Mouse (Mus musculus) gastrocnemius, postnatal 4 days (tissue): ENCODE measurements around the gene Eef1akmt3. TPM values are rescaled to one million over a fixed set of nuclear protein-coding genes. Genes with fewer than 3 reads are reported as not detected.

Source experiments
- DNase-seq, 2 experiments: peaks; one replicate each; pipeline ENCODE4 v3.0.0; 2021 to 2022; ENCODE audit warnings: low spot score in 2 of 2, mixed read lengths in 2 of 2
- microRNA-seq: library from miRNA; unstranded; fragments of <30 nt; microRNA quantifications from one replicate; pipeline ENCODE4 v1.2.0, GENCODE M21; 2021
- total RNA-seq, 2 experiments: library from RNA; stranded (reverse); gene quantifications; 2 replicates each; pipeline ENCODE4 v1.2.3; 2021

The Eef1akmt3 gene
- total RNA-seq, 2 experiments from 2014 or later = 0.78 to 1.1 TPM

DNA sequence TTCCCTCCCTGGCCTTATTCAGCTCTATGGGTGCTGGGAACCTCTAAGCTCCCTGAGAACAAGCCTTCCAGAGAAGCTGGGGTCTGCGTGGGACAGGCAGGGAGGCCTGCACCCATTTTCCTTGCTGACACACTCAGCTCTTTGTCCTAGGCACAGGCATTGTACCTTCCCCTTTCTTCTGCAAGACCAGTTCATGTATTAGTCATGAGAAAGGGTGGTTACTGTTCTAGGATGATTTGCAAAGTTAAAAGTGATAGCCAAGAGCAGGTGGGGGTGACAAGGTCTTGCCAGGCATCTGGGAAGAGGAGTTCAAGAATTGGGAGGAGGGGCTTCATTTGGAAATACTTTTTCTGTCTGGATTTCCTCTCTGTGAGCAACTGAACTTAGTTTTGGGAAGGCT, 39.3 kb downstream of the Eef1akmt3 start:
- no peak for DNase-seq

DNA sequence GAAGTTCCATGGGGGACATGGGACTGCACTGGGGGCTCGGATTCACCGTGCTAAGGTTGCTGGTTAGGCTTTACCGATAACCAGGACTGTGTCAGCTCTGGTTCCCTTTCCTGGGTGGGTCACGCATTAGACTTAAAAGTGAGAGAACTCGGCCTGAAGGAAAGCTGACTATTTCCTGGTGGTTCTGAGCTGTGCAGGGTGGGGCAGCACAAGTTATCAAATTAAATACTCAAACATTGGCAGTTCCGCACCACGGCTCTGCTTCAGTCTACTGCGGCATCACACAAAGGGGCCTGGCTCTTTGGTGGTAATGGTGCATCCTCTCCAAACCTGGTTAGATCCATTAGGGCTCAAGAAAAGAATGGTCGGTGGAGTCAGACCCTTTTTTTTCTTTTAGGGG, 40.0 kb downstream of the Eef1akmt3 start:
- DNase-seq = no peak

DNA sequence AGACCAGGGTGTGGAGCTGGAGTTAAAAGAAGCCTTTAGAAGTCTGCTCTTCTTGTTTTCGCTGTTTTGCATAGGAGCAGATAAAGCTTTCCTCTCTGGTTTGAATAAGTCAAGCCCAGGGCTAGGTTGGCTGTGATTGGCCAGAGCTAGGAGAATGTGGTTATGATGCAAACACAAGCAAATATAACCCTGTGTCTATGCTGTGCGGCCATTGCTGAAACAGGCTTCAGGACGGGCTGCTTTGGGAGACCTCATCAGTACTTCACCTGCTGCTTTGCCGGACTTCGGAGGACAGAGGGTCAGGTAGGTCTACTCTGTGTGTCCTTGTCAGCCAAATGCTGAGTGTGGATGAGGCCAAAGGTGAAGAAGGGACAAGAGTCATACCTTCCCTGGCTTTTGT, 40.8 kb downstream of the Eef1akmt3 start, which contains the start of gene Avil:
Avil (plus strand) TSS at position 181 of the 400 bp plus-strand sequence.
- DNase-seq = no peak

DNA sequence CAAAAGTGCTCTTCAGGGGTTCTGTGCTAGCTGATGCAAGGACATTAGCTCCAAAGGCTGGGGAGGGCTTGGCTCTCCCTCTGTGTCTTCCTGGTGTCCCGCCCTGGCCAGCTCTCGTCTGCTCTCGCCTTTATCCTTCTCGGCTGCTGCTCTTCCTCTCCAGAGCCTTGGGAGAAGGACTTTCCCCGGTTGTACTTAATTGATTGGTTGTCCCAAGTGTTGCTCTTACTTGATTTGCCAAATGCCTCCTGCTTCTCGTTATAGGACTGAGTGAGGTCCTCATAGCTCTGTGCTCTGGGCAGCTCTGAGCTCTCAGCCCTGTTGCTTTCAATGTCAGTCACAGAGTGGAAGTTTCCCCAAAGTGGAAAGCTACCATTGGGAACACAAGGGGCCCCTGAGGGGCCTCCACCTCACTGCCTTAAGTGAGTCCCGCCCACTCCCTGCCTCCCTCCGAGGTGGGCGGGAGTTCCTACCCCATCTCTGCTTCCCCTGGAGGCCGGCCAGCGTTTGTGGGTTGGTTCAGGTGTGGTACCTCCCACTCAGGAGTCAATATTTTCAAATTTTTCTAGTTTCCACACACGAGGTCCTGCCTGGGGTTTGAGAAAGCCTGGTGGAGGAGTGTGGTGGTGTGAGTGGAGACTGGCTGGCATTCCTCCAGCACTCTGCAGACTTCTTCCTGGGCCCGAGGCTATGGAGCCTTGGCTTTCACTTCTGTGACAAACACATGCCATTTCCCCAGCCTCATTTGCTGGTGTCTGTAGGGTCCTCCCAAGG, 43.8 kb downstream of the Eef1akmt3 start:
- no peak for DNase-seq

DNA sequence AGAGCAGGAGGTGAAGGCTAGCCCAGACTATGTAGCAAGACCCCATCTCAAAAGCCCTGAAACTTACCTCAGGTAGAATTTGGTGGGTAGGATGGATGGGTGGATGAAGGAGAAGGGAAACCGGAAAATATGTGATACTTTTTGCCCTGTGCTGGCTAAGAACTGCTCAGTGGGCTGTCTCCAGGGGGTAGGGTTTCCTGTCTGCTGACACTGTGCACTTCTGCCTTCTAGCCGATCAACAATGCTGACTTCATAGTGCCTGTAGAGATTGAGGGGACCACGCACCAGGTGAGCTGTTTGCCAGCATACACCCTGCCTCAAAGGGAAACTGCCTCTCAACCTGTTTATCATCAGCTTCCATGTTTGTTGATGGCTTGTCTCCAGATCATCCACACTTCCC, 47.7 kb downstream of the Eef1akmt3 start:
- DNase-seq = no peak

DNA sequence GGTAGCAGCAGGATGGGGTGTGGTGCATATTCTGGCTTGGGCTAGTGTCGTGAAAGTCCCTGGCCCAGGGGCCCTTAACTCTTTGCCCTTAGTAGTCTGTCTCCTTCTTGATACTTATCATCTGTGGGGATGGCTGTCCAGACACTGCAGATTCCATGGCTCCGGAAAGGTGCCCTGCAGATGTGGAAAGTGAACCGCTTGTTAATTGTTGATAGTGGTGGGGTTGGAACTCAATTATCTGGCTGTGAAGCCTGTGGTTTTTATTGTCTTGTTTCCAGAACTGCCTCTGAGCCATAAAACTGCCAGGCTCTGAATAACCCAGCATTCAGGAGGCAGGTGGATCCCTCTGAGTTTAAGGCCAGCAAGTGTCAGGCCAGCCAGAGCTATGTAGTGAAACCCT, 49.6 kb downstream of the Eef1akmt3 start:
- DNase-seq = no peak

DNA sequence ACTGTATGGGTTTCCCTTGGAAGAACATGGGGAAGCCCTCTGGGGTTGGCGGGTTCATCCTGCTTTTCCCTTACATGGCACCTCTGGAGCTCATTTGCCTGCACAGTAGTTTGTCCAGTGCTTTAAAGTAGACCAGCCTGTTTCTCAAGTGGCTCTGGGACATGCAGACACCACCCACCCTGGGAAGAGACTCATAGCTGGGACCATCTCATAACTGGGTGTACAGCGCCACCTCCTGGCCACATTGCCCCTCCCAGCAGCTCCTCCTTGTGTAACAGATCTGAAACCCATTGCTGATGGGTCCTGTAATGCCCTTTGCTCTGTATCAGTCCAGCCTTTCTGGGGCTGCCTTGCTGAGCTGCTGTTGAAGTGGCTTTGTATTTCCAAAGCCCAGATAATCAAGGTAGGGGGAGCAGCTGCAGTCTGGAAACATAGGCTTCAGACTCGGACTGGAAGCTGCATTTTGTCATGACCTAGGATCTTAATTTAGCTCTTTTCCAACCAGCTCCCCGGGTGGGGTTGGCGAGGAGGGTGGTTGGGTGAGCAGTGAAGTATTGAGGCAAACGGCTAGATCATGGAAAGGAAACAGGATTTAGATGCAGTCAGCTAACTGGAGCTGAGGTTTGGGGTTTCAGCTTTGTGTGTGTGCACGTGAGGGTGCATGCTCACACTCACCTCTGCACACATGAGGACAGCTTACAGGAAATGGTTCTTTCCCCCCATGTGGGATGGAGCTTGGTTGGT, 50.8 kb downstream of the Eef1akmt3 start:
- DNase-seq = peak; percentile 85 to 88

DNA sequence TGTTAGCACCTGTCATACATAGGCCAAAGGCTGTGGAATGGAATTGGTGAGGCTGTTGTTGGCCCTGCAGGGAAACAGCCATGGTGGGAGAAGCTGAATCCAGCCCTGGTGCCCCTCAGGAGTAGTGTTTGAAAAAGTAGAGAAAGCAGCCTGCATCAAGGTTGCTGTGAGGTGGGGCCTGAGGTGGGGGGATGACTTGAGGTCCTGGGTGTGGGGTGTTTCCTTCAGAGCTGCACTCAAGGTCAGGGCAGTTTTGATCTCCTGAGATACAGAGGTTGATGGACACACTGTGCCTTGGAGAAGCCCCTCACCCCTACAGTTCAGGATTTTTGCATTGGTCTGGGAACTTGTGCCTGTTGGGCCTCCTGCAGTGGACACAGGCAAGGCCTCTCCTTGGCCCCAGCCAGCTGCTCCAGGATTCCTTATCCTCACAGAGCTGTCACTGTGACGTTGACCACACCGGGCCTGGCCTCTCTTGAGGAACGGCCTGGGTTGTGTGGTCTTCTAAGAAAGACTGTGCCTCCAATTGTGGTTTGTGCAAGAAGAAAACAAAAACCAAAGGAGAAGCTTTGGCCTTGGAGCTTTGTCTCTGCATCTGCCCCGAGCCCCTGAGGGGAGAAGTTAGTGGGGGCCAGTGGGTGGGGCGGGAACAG, 52.7 kb downstream of the Eef1akmt3 start:
- no peak for DNase-seq

DNA sequence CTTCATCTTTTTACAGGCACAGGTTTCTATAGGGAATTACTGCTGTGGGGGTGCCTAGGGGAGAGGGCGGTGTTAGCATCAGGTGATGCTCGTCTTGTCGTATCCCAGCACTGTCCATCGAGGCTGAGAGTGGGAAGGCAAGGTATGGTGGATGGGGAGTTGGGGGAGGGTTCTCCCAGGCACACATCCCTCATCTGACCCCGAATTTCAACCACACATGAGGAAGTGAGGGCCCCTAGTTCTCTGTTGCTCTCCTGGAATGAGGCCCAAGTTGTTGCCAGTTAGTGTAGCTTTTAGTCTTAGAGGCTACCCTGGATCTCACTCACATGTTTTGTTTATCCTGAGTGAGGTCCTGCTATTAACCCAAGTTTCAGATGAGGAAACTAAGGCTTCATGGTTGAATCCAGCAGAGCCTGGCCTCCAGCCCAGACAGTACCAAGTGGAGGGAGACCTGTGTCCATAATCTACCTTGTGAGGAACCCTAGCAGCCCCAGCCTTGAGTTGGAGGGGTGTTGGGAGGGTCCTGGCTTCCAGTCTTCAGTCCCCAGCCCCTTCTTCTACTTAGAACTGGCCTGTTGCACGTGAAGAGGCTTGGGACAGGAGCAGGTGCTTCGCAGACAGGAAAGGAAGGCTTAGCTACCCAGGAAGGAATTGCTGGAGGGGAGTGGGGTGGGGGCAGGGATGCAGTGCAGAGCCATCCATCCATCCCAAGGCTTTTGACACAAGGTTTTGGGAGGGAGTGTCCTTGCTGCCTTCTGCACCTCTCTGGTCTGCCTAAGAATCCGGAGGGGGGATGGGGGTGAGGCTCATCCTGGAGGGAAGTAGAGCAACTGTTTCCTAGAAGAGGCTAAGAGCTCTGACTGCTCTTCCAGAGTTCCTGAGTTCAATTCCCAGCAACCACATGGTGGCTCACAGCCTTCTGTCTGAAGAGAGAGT, 53.9 kb downstream of the Eef1akmt3 start:
- DNase-seq = no peak

DNA sequence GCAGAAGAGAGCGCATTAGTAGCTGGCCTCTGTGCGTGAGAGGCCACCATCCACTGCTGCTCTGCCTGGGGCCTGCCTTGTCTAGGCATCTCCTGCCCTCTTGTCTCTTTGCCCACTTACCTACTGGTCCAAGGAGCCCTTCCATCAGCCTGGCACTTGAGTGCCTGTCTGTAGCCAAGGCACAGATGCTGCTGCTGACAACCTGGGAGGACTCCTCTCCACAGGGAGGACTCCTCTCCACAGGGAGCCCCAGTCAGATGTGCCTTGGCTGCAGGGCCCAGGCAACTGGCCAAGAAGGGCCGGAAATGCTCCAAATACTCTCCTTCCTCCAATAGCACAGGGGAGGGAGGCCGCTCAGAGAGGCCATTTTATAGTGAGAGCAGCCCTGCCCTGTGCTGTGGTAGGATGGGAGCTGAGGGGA, 54.8 kb downstream of the Eef1akmt3 start:
- peak; percentile 84 to 89 for DNase-seq

DNA sequence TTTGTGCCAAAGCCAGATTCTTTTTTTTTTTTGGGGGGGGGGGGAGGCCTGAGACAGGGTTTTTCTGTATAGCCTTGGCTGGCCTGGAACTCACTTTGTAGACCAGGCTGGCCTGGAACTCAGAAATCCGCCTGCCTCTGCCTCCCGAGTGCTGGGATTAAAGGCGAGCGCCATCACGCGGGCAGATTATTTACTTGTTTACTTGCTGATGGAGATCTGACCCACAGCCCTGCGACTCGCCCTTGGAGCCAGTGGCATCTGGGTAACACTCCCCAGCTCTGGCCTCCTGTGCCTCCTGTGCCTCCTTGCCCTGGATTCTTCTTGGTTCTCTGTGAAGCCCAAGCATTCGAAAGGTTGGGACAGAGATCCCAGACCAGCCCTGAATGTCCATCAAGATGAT, 55.7 kb downstream of the Eef1akmt3 start:
- DNase-seq = no peak

DNA sequence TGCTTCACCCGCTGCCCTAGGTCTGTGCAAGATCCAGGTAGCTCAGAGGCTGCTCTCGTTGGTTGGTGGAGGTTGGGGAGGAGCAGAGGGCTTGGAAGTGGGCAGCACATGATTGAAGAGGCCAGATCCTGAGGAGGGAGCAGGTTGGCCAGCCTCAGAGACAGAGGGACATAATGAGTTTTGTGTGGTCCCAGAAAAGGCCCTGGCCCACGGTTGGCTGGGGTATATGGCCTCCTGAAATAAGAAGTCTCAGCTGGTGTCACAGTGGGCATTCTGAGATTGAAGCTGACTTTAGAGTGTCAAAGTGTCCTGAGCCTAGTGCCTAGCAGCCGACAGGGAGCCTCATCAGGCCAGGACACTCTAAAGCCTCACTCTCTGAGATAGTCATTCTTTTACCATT, 56.2 kb downstream of the Eef1akmt3 start:
- no peak for DNase-seq

DNA sequence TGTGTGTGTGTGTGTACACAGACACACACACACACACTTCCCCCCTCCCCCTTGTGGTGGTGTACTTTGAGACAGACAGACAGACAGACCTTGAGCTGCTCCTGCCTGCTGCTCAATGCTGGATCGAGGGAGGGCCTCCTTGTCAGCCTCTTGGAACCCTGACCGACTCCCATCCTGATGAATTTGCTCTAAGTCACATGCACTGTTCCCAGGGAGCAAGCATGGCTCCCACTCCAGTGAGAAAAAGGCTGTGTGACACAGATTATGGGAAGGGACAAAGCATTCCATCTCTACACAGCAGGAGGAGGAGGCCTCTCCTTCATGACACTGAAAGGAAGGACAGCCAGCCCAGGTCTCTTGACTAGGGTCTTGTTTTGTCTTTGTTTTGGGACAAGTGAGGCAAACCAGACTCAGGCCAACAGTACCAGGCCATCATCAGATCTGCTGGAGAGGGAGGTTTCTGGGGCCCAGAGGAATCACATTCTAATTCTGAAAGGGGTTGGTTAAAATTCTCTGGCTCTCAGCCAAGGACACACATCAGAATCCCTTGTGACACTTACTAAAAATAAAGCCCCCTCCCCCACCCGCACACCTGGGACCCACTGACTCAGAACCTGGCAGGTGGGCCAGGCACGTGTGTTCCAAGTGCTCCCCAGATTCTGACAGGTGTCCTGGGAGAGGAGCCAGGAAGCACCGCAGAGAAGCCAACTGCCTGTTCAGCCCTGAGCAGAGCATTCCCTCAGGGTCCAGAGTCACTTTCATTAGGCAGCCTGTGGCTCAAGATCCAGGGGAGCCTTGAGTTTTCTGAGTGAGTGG, 56.9 kb downstream of the Eef1akmt3 start:
- no peak for DNase-seq

DNA sequence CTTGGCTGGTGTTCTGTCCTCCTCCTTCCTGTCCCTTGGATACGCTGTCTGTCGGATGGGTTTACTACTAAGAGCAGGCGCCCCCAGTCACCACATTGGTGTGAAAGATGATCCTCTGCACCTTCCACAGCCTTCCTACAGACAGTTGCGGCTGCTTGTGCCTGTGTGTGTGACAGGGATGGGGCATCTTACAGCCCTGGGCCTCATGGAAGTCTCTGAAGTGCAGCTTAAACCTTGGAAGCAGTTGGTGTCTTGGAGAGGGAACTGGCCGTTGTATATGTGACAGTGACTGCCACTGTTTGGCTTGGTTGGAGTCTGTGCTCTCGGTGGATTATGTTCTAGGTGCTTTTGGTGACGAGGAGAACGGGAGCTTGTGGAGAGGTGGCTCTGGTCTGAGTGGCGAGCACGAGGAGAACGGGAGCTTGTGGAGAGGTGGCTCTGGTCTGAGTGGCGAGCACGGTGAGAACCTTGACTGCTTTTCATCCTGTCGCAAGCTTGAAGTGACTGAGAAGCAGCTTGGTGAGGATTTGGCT, 58.1 kb downstream of the Eef1akmt3 start:
- no peak for DNase-seq

DNA sequence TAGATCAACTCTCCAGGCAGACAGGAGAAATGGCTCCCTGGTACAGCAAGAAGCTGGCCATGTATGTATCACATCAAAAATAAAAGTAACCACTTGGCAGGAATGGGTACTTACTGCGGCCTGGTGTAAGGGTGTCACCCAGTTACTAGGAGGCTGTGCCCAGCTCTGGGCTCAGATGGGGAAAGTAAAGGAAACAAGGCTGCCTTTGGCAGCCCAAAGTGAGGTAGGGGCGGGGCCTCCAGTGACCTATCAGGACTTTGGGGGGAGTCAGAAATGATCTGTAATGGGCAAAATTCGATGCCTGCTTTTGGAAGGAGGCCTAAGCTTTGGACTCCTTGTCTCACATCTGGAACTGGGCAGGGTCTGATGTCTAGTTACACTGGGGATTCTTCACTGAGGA, 59.6 kb downstream of the Eef1akmt3 start:
- no peak for DNase-seq

Small RNAs within 50 kb of the gene (microRNA-seq; reads per million reads assigned to microRNA genes)
- gene Mir26a-2 = 153 reads per million, percentile 56 among the genes with 10 or more reads in this experiment
- not detected for gene Mir546

Other genes with a start within 250 kb of the Eef1akmt3 start
- gene Atp23, start 140.2 kb downstream of the Eef1akmt3 start, total RNA-seq = 1 to 10 TPM; 4.3 to 5.4 TPM
- gene Ctdsp2, start 62.8 kb downstream of the Eef1akmt3 start, total RNA-seq = 100 to 1,000 TPM; 194 to 205 TPM
- under 1 TPM; 0.42 to 0.52 TPM for gene Avil, start 40.8 kb downstream of the Eef1akmt3 start, total RNA-seq
- 10 to 100 TPM; 29.2 to 38.5 TPM for gene Tsfm, start 10.7 kb downstream of the Eef1akmt3 start, total RNA-seq
- gene Mettl1, start 99 bp downstream of the Eef1akmt3 start, total RNA-seq = 10 to 100 TPM; 18.3 to 18.8 TPM
- gene Cyp27b1, start 6.7 kb upstream of the Eef1akmt3 start, total RNA-seq = under 1 TPM; 0.78 to 0.86 TPM
- 1 to 10 TPM; 1.6 to 1.7 TPM for gene March9, start 18.7 kb upstream of the Eef1akmt3 start, total RNA-seq
- 100 to 1,000 TPM; 225 to 253 TPM for gene Cdk4, start 22.0 kb upstream of the Eef1akmt3 start, total RNA-seq
- gene Tspan31, start 28.8 kb upstream of the Eef1akmt3 start, total RNA-seq = 10 to 100 TPM; 39.5 to 44.3 TPM
- 1 to 10 TPM; 1.7 to 2.6 TPM for gene Agap2, start 33.8 kb upstream of the Eef1akmt3 start, total RNA-seq
- 10 to 100 TPM; 42.6 to 42.8 TPM for gene Os9, start 79.6 kb upstream of the Eef1akmt3 start, total RNA-seq
- 1 to 10 TPM; 3.4 to 3.6 TPM for gene B4galnt1, start 123.7 kb upstream of the Eef1akmt3 start, total RNA-seq
- 1 to 10 TPM; 3.8 to 4.3 TPM for gene Slc26a10, start 139.1 kb upstream of the Eef1akmt3 start, total RNA-seq
- gene Arhgef25, start 148.6 kb upstream of the Eef1akmt3 start, total RNA-seq = 10 to 100 TPM; 40.4 to 43.0 TPM
- gene Dtx3, start 154.2 kb upstream of the Eef1akmt3 start, total RNA-seq = 10 to 100 TPM; 43.8 to 49.7 TPM
- 10 to 100 TPM; 11.5 to 12.7 TPM for gene Pip4k2c, start 170.1 kb upstream of the Eef1akmt3 start, total RNA-seq
- 1 to 10 TPM; 1.2 to 1.4 TPM for gene Kif5a, start 221.8 kb upstream of the Eef1akmt3 start, total RNA-seq
- 100 to 1,000 TPM; 145 to 146 TPM for gene Dctn2, start 224.9 kb upstream of the Eef1akmt3 start, total RNA-seq
- 10 to 100 TPM; 34.2 to 41.9 TPM for gene Mbd6, start 247.5 kb upstream of the Eef1akmt3 start, total RNA-seq